Mouse (Mus musculus): ENCODE measurements around the gene Gatad1. TPM values are rescaled to one million over a fixed set of nuclear protein-coding genes. Genes with fewer than 3 reads are reported as not detected.
"Not testable (repeated sequence)": the region's sequence is repeated elsewhere in the genome, so short reads cannot be mapped to it uniquely, and the experiment has no call there.

Gene Gatad1
- total RNA-seq, 4 experiments from 2014 or later: 92.4 to 108 (median 95.7) TPM

GRCm38 (mm10) chr5:3635286-3635685 is 21.7 kb downstream of the Gatad1 start:
- DNase-seq (ENCODE audit: low spot score in 2 of 2): no peak

- no peak for DNase-seq (ENCODE audit: low spot score in 2 of 2)
Observed at GRCm38 (mm10) chr5:3633951-3634350, 23.0 kb downstream of the Gatad1 start.

- no peak for DNase-seq (ENCODE audit: low spot score in 2 of 2)
Observed at GRCm38 (mm10) chr5:3633315-3633714, 23.7 kb downstream of the Gatad1 start.

GRCm38 (mm10) chr5:3632285-3632684 is 24.7 kb downstream of the Gatad1 start:
- DNase-seq (ENCODE audit: low spot score in 2 of 2): no peak

GRCm38 (mm10) chr5:3631512-3632271 is 25.3 kb downstream of the Gatad1 start:
- DNase-seq (ENCODE audit: low spot score in 2 of 2): no peak

- no peak for DNase-seq (ENCODE audit: low spot score in 2 of 2)
Observed at GRCm38 (mm10) chr5:3630055-3630454, 26.9 kb downstream of the Gatad1 start.

- no peak for DNase-seq (ENCODE audit: low spot score in 2 of 2)
Observed at GRCm38 (mm10) chr5:3620486-3620885, 36.5 kb downstream of the Gatad1 start.

GRCm38 (mm10) chr5:3611835-3612234 is 45.1 kb downstream of the Gatad1 start:
- DNase-seq (ENCODE audit: low spot score in 2 of 2): not testable (repeated sequence)

- no peak for DNase-seq (ENCODE audit: low spot score in 2 of 2)
Observed at GRCm38 (mm10) chr5:3609241-3609640, 47.7 kb downstream of the Gatad1 start.

- DNase-seq (ENCODE audit: low spot score in 2 of 2): no peak
Observed at GRCm38 (mm10) chr5:3607114-3607513, 49.9 kb downstream of the Gatad1 start.

GRCm38 (mm10) chr5:3600790-3601189 is 56.2 kb downstream of the Gatad1 start:
- no peak for DNase-seq (ENCODE audit: low spot score in 2 of 2)

- no peak for DNase-seq (ENCODE audit: low spot score in 2 of 2)
Observed at GRCm38 (mm10) chr5:3600298-3600697, 56.7 kb downstream of the Gatad1 start.

GRCm38 (mm10) chr5:3598766-3599165 is 58.2 kb downstream of the Gatad1 start:
- no peak for DNase-seq (ENCODE audit: low spot score in 2 of 2)

GRCm38 (mm10) chr5:3597171-3597570 is 59.8 kb downstream of the Gatad1 start:
- no peak for DNase-seq (ENCODE audit: low spot score in 2 of 2)

- DNase-seq (ENCODE audit: low spot score in 2 of 2): peak; percentile 79 to 82
Observed at GRCm38 (mm10) chr5:3596399-3596766, 60.6 kb downstream of the Gatad1 start, which contains the start of gene Rbm48. Rbm48 (minus strand) TSS chr5:3596585.

GRCm38 (mm10) chr5:3595693-3596398 is 61.1 kb downstream of the Gatad1 start, which contains the start of gene Pex1:
Pex1 (plus strand) TSS chr5:3596066.
- DNase-seq (ENCODE audit: low spot score in 2 of 2): peak; percentile 95 to 96

Small RNA genes lying within 50 kb of the gene (microRNA-seq; reads per million reads assigned to microRNA genes)
- 0 reads per million in 2 experiments for gene Gm22926
- 0 reads per million in 2 experiments for gene Gm26238

Other genes starting within 250 kb of the Gatad1 start
- 10 to 100 TPM; 40.5 to 47.3 (median 45.4) TPM for gene Fam133b, start 113.4 kb downstream of the Gatad1 start, total RNA-seq (2022)
- gene 1700109H08Rik, start 85.6 kb downstream of the Gatad1 start, total RNA-seq (2022): 1 to 10 TPM; 3.9 to 9.0 (median 5.5) TPM
- 10 to 100 TPM; 22.8 to 33.8 (median 29.7) TPM for gene Pex1, start 61.1 kb downstream of the Gatad1 start, total RNA-seq (2022)
- 10 to 100 TPM; 13.4 to 17.5 (median 14.2) TPM for gene Rbm48, start 60.6 kb downstream of the Gatad1 start, total RNA-seq (2022)
- gene Tmbim7, start 6.0 kb downstream of the Gatad1 start, total RNA-seq (2022): not detected
- gene Ankib1, start 145.7 kb upstream of the Gatad1 start, total RNA-seq (2022): 100 to 1,000 TPM; 107 to 123 (median 115) TPM
- gene Krit1, start 146.0 kb upstream of the Gatad1 start, total RNA-seq (2022): 10 to 100 TPM; 46.5 to 70.8 (median 55.1) TPM
- under 1 TPM; 0.14 to 0.49 (median 0.30) TPM for gene Lrrd1, start 188.0 kb upstream of the Gatad1 start, total RNA-seq (2022)
- 10 to 100 TPM in 2 of 4 experiments, 1 to 10 TPM in 2; 7.0 to 12.4 (median 10.4) TPM for gene Mterf1a, start 236.7 kb upstream of the Gatad1 start, total RNA-seq (2022)

Measured in layer of hippocampus, adult 8-10 months (tissue).